In genomic region chr17:49440331-49441130, GRCm38 (mm10) we compare ENCODE assay signal across 16 mouse cellular contexts. TPM values are rescaled to one million over a fixed set of nuclear protein-coding genes. Genes with fewer than 3 reads are reported as not detected.
DNase-seq lines count a peak whose midpoint lies in the region; ATAC-seq and TF ChIP-seq lines count a peak whose summit lies in the region.
"Had no signal": no experiment of that assay in that cellular context is flagged by ENCODE, and none has a peak within 500 bp of the region (broad histone marks: within the 10 kb centered on the region; RNA-seq: fewer than 3 reads in every experiment).

No protein-coding gene starts in this region.

- H3K27me3 ChIP-seq in embryonic facial prominence, embryonic 12.5 days: no peaks in the 10 kb centered on the region
- H3K27me3 ChIP-seq in embryonic facial prominence, embryonic 10.5 days (replicated peaks; ENCODE audit: low read depth, poor library complexity, severe bottlenecking): no peaks in the 10 kb centered on the region
- H3K27me3 ChIP-seq in kidney, embryonic 16.5 days (ENCODE audit: insufficient read depth, low read length): no peaks in the 10 kb centered on the region
- H3K27me3 ChIP-seq in intestine, embryonic 16.5 days (replicated peaks; ENCODE audit: control insufficient read depth, insufficient read depth, low read length): no peaks in the 10 kb centered on the region
- H3K27me3 ChIP-seq in neural tube, embryonic 15.5 days (replicated peaks): no peaks in the 10 kb centered on the region
- no peaks in the 10 kb centered on the region for H3K27me3 ChIP-seq in hindbrain, postnatal 0 days (ENCODE audit: insufficient read depth, low read length)
- H3K27me3 ChIP-seq: embryonic facial prominence, embryonic 13.5 days; forebrain, embryonic 13.5 days; heart, embryonic 15.5 days; hindbrain, embryonic 13.5 days had no signal

- no peak overlapping the region for H3K9ac ChIP-seq in embryonic facial prominence, embryonic 12.5 days
- no peak overlapping the region for H3K9ac ChIP-seq in kidney, embryonic 16.5 days (replicated peaks; ENCODE audit: low read length)
- no peak overlapping the region for H3K9ac ChIP-seq in intestine, embryonic 16.5 days (ENCODE audit: low read depth, low read length)
- no peak overlapping the region for H3K9ac ChIP-seq in neural tube, embryonic 15.5 days (replicated peaks)
- H3K9ac ChIP-seq in hindbrain, postnatal 0 days (replicated peaks; ENCODE audit: low read length): no peak overlapping the region
- H3K9ac ChIP-seq: embryonic facial prominence, embryonic 13.5 days; forebrain, embryonic 13.5 days; heart, embryonic 15.5 days; hindbrain, embryonic 13.5 days had no signal

- 78% methylated on average over 14 of the region's 14 CpGs for WGBS in embryonic facial prominence, embryonic 12.5 days
- 80% methylated on average over 14 of the region's 14 CpGs for WGBS in embryonic facial prominence, embryonic 10.5 days
- WGBS in kidney, embryonic 16.5 days: 62% methylated on average over 14 of the region's 14 CpGs
- WGBS in intestine, embryonic 16.5 days: 68% methylated on average over 14 of the region's 14 CpGs
- WGBS in neural tube, embryonic 15.5 days: 74% methylated on average over 14 of the region's 14 CpGs
- 80% methylated on average over 14 of the region's 14 CpGs for WGBS in hindbrain, postnatal 0 days

- H3K36me3 ChIP-seq in embryonic facial prominence, embryonic 12.5 days: peaks cover 18% of the 10 kb centered on the region
- peaks cover 43% of the 10 kb centered on the region for H3K36me3 ChIP-seq in embryonic facial prominence, embryonic 10.5 days (replicated peaks)
- peaks cover 28% of the 10 kb centered on the region for H3K36me3 ChIP-seq in kidney, embryonic 16.5 days (ENCODE audit: insufficient read depth, low read length)
- peaks cover 7% of the 10 kb centered on the region for H3K36me3 ChIP-seq in intestine, embryonic 16.5 days (ENCODE audit: control insufficient read depth, insufficient read depth, low read length)
- H3K36me3 ChIP-seq in neural tube, embryonic 15.5 days: peaks cover 11% of the 10 kb centered on the region
- H3K36me3 ChIP-seq in hindbrain, postnatal 0 days (ENCODE audit: insufficient read depth, low read length): 0 out of 2 replicates have a peak, but pooled peaks cover 2% of the 10 kb centered on the region

- H3K27ac ChIP-seq in embryonic facial prominence, embryonic 12.5 days: peak overlapping the region; percentile 31; the same call in 1 of the 2 replicates
- H3K27ac ChIP-seq in embryonic facial prominence, embryonic 10.5 days (replicated peaks): no peak overlapping the region; the same call in 1 of the 2 replicates
- no peak overlapping the region for H3K27ac ChIP-seq in kidney, embryonic 16.5 days (ENCODE audit: low read length)
- no peak overlapping the region for H3K27ac ChIP-seq in intestine, embryonic 16.5 days (ENCODE audit: low read length)
- no peak overlapping the region for H3K27ac ChIP-seq in neural tube, embryonic 15.5 days (replicated peaks)
- H3K27ac ChIP-seq in hindbrain, postnatal 0 days: no peak overlapping the region
- H3K27ac ChIP-seq: embryonic facial prominence, embryonic 13.5 days; forebrain, embryonic 13.5 days; heart, embryonic 15.5 days; hindbrain, embryonic 13.5 days; macrophage had no signal

- H3K9me3 ChIP-seq in embryonic facial prominence, embryonic 12.5 days: no peaks in the 10 kb centered on the region
- H3K9me3 ChIP-seq in embryonic facial prominence, embryonic 10.5 days: no peaks in the 10 kb centered on the region
- no peaks in the 10 kb centered on the region for H3K9me3 ChIP-seq in kidney, embryonic 16.5 days (ENCODE audit: low read length)
- no peaks in the 10 kb centered on the region for H3K9me3 ChIP-seq in intestine, embryonic 16.5 days (ENCODE audit: control insufficient read depth, low read length)
- H3K9me3 ChIP-seq in neural tube, embryonic 15.5 days (replicated peaks): no peaks in the 10 kb centered on the region
- no peaks in the 10 kb centered on the region for H3K9me3 ChIP-seq in hindbrain, postnatal 0 days (ENCODE audit: low read length)
- H3K9me3 ChIP-seq: embryonic facial prominence, embryonic 13.5 days; forebrain, embryonic 13.5 days; heart, embryonic 15.5 days; hindbrain, embryonic 13.5 days had no signal

- H3K4me2 ChIP-seq in embryonic facial prominence, embryonic 12.5 days (replicated peaks): no peak overlapping the region
- no peak overlapping the region for H3K4me2 ChIP-seq in kidney, embryonic 16.5 days (replicated peaks; ENCODE audit: low read depth, low read length)
- no peak overlapping the region for H3K4me2 ChIP-seq in intestine, embryonic 16.5 days (ENCODE audit: low read depth, low read length)
- no peak overlapping the region for H3K4me2 ChIP-seq in neural tube, embryonic 15.5 days
- no peak overlapping the region for H3K4me2 ChIP-seq in hindbrain, postnatal 0 days (ENCODE audit: low read depth, low read length)
- H3K4me2 ChIP-seq: embryonic facial prominence, embryonic 13.5 days; forebrain, embryonic 13.5 days; heart, embryonic 15.5 days; hindbrain, embryonic 13.5 days had no signal

- H3K4me3 ChIP-seq in embryonic facial prominence, embryonic 12.5 days: no peak overlapping the region
- H3K4me3 ChIP-seq in embryonic facial prominence, embryonic 10.5 days: no peak overlapping the region
- H3K4me3 ChIP-seq in kidney, embryonic 16.5 days (ENCODE audit: low read length): no peak overlapping the region
- H3K4me3 ChIP-seq in intestine, embryonic 16.5 days (ENCODE audit: low read length): no peak overlapping the region
- H3K4me3 ChIP-seq in neural tube, embryonic 15.5 days (replicated peaks): no peak overlapping the region
- no peak overlapping the region for H3K4me3 ChIP-seq in hindbrain, postnatal 0 days (ENCODE audit: low read length)
- H3K4me3 ChIP-seq: embryonic facial prominence, embryonic 13.5 days; forebrain, embryonic 13.5 days; heart, embryonic 15.5 days; hindbrain, embryonic 13.5 days had no signal

- DNase-seq in embryonic facial prominence, embryonic 10.5 days (ENCODE audit: low spot score): no peak
- no peak for DNase-seq in kidney, adult 9 months
- no peak for DNase-seq in hindbrain, postnatal 0 days (ENCODE audit: low spot score)
- DNase-seq: cerebellum, adult 9-11 months; kidney, postnatal 36 days; thymus, adult 2 months had no signal

- no peaks in the 10 kb centered on the region for H3K4me1 ChIP-seq in embryonic facial prominence, embryonic 12.5 days
- no peaks in the 10 kb centered on the region for H3K4me1 ChIP-seq in embryonic facial prominence, embryonic 10.5 days
- H3K4me1 ChIP-seq in kidney, embryonic 16.5 days (ENCODE audit: insufficient read depth, low read length): peaks cover 6% of the 10 kb centered on the region; the same call in 1 of the 2 replicates
- H3K4me1 ChIP-seq in intestine, embryonic 16.5 days (ENCODE audit: control insufficient read depth, insufficient read depth, low read length): peaks cover 6% of the 10 kb centered on the region
- H3K4me1 ChIP-seq in neural tube, embryonic 15.5 days: no peaks in the 10 kb centered on the region
- no peaks in the 10 kb centered on the region for H3K4me1 ChIP-seq in hindbrain, postnatal 0 days (ENCODE audit: insufficient read depth, low read length)
- H3K4me1 ChIP-seq: embryonic facial prominence, embryonic 13.5 days; forebrain, embryonic 13.5 days; heart, embryonic 15.5 days; hindbrain, embryonic 13.5 days had no signal

- TF ChIP-seq CTCF in hindbrain, postnatal 0 days (IDR thresholded peaks at IDR 0.05; ENCODE audit: low read depth): no peak

- no peak for ATAC-seq in embryonic facial prominence, embryonic 12.5 days (ENCODE audit: insufficient number of reproducible peaks, insufficient read depth, low FRiP score, low TSS enrichment)
- ATAC-seq in kidney, embryonic 16.5 days (ENCODE audit: low FRiP score, low TSS enrichment): peak; percentile 49
- ATAC-seq in intestine, embryonic 16.5 days: peak; percentile 62; the same call in 1 of the 2 replicates
- 0 out of 2 replicates have a peak, but pooled peaks have one; percentile 9 for ATAC-seq in monocyte, adult 5-6 weeks (replicated peaks; ENCODE audit: insufficient number of reproducible peaks, low FRiP score, low TSS enrichment, poor library complexity, severe bottlenecking)
- no peak for ATAC-seq in neural tube, embryonic 15.5 days (ENCODE audit: low FRiP score)
- no peak for ATAC-seq in hindbrain, postnatal 0 days
- ATAC-seq: forebrain, embryonic 13.5 days had no signal

RNA-seq across cellular contexts. Expression of gene Mocs1, which starts 12.4 kb away (rescaled TPM):
- polyA plus RNA-seq in embryonic facial prominence, embryonic 12.5 days (2016; fragmentation: Nextera tagmentation; extraction: Ambion mirVana): 3.9 and 5.4 TPM in 2 replicates
- polyA plus RNA-seq in embryonic facial prominence, embryonic 10.5 days (2016; fragmentation: Nextera tagmentation; extraction: Ambion mirVana): 6.4 and 7.4 TPM in 2 replicates
- polyA plus RNA-seq in kidney, embryonic 16.5 days (2015; fragmentation: Nextera tagmentation; extraction: Ambion mirVana): 7.7 and 11.5 TPM in 2 replicates
- polyA plus RNA-seq in intestine, embryonic 16.5 days (2015; fragmentation: Nextera tagmentation; extraction: Ambion mirVana): 11.4 and 14.6 TPM in 2 replicates
- total RNA-seq in monocyte, adult 5-6 weeks (2017): 15.6 to 19.8 TPM (median 19.3 TPM) in 3 replicates
- 4.7 and 6.2 TPM in 2 replicates for polyA plus RNA-seq in neural tube, embryonic 15.5 days (2015; fragmentation: Nextera tagmentation; extraction: Ambion mirVana)
- 13.6 and 18.4 TPM in 2 replicates for total RNA-seq in hindbrain, postnatal 0 days (2014; rRNA removed)
- polyA plus RNA-seq in hindbrain, postnatal 0 days (2015; fragmentation: Nextera tagmentation; extraction: Ambion mirVana): 4.4 and 4.7 TPM in 2 replicates

Comparison
In these comparisons a context has a peak if more than half of its experiments do, and no peak if none do; other contexts are left out.
1. ATAC-seq: peak in kidney, embryonic 16.5 days (single experiment), intestine, embryonic 16.5 days (single experiment) and monocyte, adult 5-6 weeks (single experiment); none in embryonic facial prominence, embryonic 12.5 days (single experiment), neural tube, embryonic 15.5 days (single experiment) and hindbrain, postnatal 0 days (single experiment).